8 mouse cellular contexts compared by ENCODE assay signal in genomic region chr13:54788740-54789560, GRCm38 (mm10). TPM values are rescaled to one million over a fixed set of nuclear protein-coding genes. Genes with fewer than 3 reads are reported as not detected.
A peak's percentile ranks its signal among the peaks of the same experiment; 100 is the strongest.
DNase-seq lines count a peak whose midpoint lies in the region; ATAC-seq and TF ChIP-seq lines count a peak whose summit lies in the region.

Gene Tspan17, plus strand, starts transcription at chr13:54789377.

- TF ChIP-seq CTCF in lung, postnatal 0 days (IDR thresholded peaks at IDR 0.05): no peak

- ATAC-seq in frontal cortex, adult (ENCODE audit: low TSS enrichment): peak; percentile 78
- ATAC-seq in lung, postnatal 0 days: peak; percentile 93

- H3K4me3 ChIP-seq in hindbrain, embryonic 10.5 days: peak within 1 kb of the TSS; percentile 64
- peak within 1 kb of the TSS; percentile 57 for H3K4me3 ChIP-seq in lung, postnatal 0 days (ENCODE audit: low read depth, low read length)

- peaks cover 22% of the 10 kb centered on the region for H3K4me1 ChIP-seq in hindbrain, embryonic 10.5 days (replicated peaks)
- H3K4me1 ChIP-seq in lung, postnatal 0 days (ENCODE audit: insufficient read depth, low read depth, low read length): peaks cover 5% of the 10 kb centered on the region

- DNase-seq in MN1 (ENCODE audit: low spot score): peak; percentile 98
- peak; percentile 98 for DNase-seq in cerebellum, adult 9-10 months
- DNase-seq in hindbrain, embryonic 10.5 days (ENCODE audit: low spot score): peak; percentile 99
- DNase-seq in layer of hippocampus, adult 9-11 months: peak; percentile 99
- DNase-seq in lung, postnatal 0 days (ENCODE audit: low spot score): peak; percentile 98
- peak; percentile 91 for DNase-seq in ovary, postnatal 14 days (ENCODE audit: low spot score)
- peak; percentile 58 for DNase-seq in thymus, postnatal 14 days

- H3K27ac ChIP-seq in hindbrain, embryonic 10.5 days: peak within 1 kb of the TSS; percentile 79
- H3K27ac ChIP-seq in lung, postnatal 0 days (ENCODE audit: low read length): peak within 1 kb of the TSS; percentile 63

- no peak for TF ChIP-seq EP300 in lung, postnatal 0 days (IDR thresholded peaks at IDR 0.05)

- H3K9me3 ChIP-seq in hindbrain, embryonic 10.5 days: no peaks in the 10 kb centered on the region
- no peaks in the 10 kb centered on the region for H3K9me3 ChIP-seq in lung, postnatal 0 days (ENCODE audit: low read length)

- 3% methylated on average over 49 of the region's 49 CpGs for WGBS in hindbrain, embryonic 10.5 days
- 2% methylated on average over 43 of the region's 49 CpGs for WGBS in lung, postnatal 0 days

- peak within 1 kb of the TSS; percentile 47 for H3K9ac ChIP-seq in lung, postnatal 0 days (replicated peaks; ENCODE audit: low read depth)

- H3K4me2 ChIP-seq in lung, postnatal 0 days (replicated peaks; ENCODE audit: low read depth, low read length): peak within 1 kb of the TSS; percentile 97

- peaks cover 55% of the 10 kb centered on the region for H3K27me3 ChIP-seq in hindbrain, embryonic 10.5 days (ENCODE audit: insufficient read depth, poor library complexity, severe bottlenecking)
- no peaks in the 10 kb centered on the region for H3K27me3 ChIP-seq in lung, postnatal 0 days (replicated peaks; ENCODE audit: insufficient read depth, low read length)

- no peaks in the 10 kb centered on the region for H3K36me3 ChIP-seq in hindbrain, embryonic 10.5 days
- H3K36me3 ChIP-seq in lung, postnatal 0 days (ENCODE audit: insufficient read depth, low read length): no peaks in the 10 kb centered on the region

RNA-seq across cellular contexts. Expression of gene Tspan17, which starts in this region (rescaled TPM):
- polyA plus RNA-seq in hindbrain, embryonic 10.5 days (2016; fragmentation: Nextera tagmentation; extraction: Ambion mirVana): 12.3 and 26.5 TPM in 2 replicates
- 32.9 and 40.5 TPM in 2 replicates for polyA plus RNA-seq in lung, postnatal 0 days (2015; fragmentation: Nextera tagmentation; extraction: Ambion mirVana)

Comparison
In these comparisons a context has a peak if more than half of its experiments do, and no peak if none do; other contexts are left out.
1. Peak in every context shown above with its lines: DNase-seq, ATAC-seq, H3K4me3 ChIP-seq and H3K27ac ChIP-seq.